Mouse (Mus musculus): ENCODE measurements around the gene Fam53b. TPM values are rescaled to one million over a fixed set of nuclear protein-coding genes. Genes with fewer than 3 reads are reported as not detected.

Gene Fam53b
- total and polyA plus RNA-seq, 2 experiments from 2014 or later: 5.8 to 15.4 TPM

GRCm38 (mm10) chr7:132754389-132754750, 59.3 kb downstream of the Fam53b start:
- H3K4me3 ChIP-seq (ENCODE audit: low read depth, low read length): no peak overlapping the region
- H3K9ac ChIP-seq: no peak overlapping the region
- ATAC-seq (no peak), DNase-seq (no peak)
- no peak overlapping the region for H3K4me2 ChIP-seq (ENCODE audit: low read depth)
- no peak overlapping the region for H3K27ac ChIP-seq (ENCODE audit: low read depth, low read length)
- WGBS: 61% methylated on average over 3 of the region's 3 CpGs
- H3K27me3 ChIP-seq (ENCODE audit: insufficient read depth, low read length): no peaks in the 10 kb centered on the region
- peaks cover 6% of the 10 kb centered on the region for H3K36me3 ChIP-seq (ENCODE audit: insufficient read depth)
- no peaks in the 10 kb centered on the region for H3K4me1 ChIP-seq (ENCODE audit: insufficient read depth)
- no peaks in the 10 kb centered on the region for H3K9me3 ChIP-seq (ENCODE audit: low read length)
- no peak for TF ChIP-seq CTCF (IDR thresholded peaks at IDR 0.05; ENCODE audit: low read depth)

GRCm38 (mm10) chr7:132753518-132754388, 59.9 kb downstream of the Fam53b start:
- Histone ChIP-seq H3K27ac (ENCODE audit: low read depth, low read length) (no peak overlapping the region), H3K4me2 (ENCODE audit: low read depth) (no peak overlapping the region), H3K36me3 (ENCODE audit: insufficient read depth) (peaks cover 4% of the 10 kb centered on the region), H3K9ac (no peak overlapping the region), H3K27me3 (ENCODE audit: insufficient read depth, low read length) (no peaks in the 10 kb centered on the region), H3K4me1 (ENCODE audit: insufficient read depth) (no peaks in the 10 kb centered on the region), H3K4me3 (ENCODE audit: low read depth, low read length) (no peak overlapping the region), H3K9me3 (ENCODE audit: low read length) (no peaks in the 10 kb centered on the region)
- 53% methylated on average over 4 of the region's 4 CpGs for WGBS
- DNase-seq (no peak), ATAC-seq (peak; percentile 63)
- TF ChIP-seq CTCF (IDR thresholded peaks at IDR 0.05; ENCODE audit: low read depth): no peak

- DNase-seq: no peak
- ATAC-seq: no peak
- no peak overlapping the region for H3K9ac ChIP-seq
- WGBS: 62% methylated on average over 2 of the region's 2 CpGs
- no peak for TF ChIP-seq CTCF (IDR thresholded peaks at IDR 0.05; ENCODE audit: low read depth)
- H3K27ac ChIP-seq (ENCODE audit: low read depth, low read length): no peak overlapping the region
- no peak overlapping the region for H3K4me2 ChIP-seq (ENCODE audit: low read depth)
- 0 out of 2 replicates have a peak, but pooled peaks cover 2% of the 10 kb centered on the region for H3K36me3 ChIP-seq (ENCODE audit: insufficient read depth)
- no peaks in the 10 kb centered on the region for H3K9me3 ChIP-seq (ENCODE audit: low read length)
- no peak overlapping the region for H3K4me3 ChIP-seq (ENCODE audit: low read depth, low read length)
- no peaks in the 10 kb centered on the region for H3K4me1 ChIP-seq (ENCODE audit: insufficient read depth)
- H3K27me3 ChIP-seq (ENCODE audit: insufficient read depth, low read length): no peaks in the 10 kb centered on the region
These were observed 62.0 kb downstream of the Fam53b start for GRCm38 (mm10) chr7:132751716-132752115.

GRCm38 (mm10) chr7:132749504-132749903, 64.2 kb downstream of the Fam53b start:
- no peaks in the 10 kb centered on the region for H3K9me3 ChIP-seq (ENCODE audit: low read length)
- 0 out of 2 replicates have a peak, but pooled peaks cover 2% of the 10 kb centered on the region for H3K36me3 ChIP-seq (ENCODE audit: insufficient read depth)
- no peak overlapping the region for H3K27ac ChIP-seq (ENCODE audit: low read depth, low read length)
- no peaks in the 10 kb centered on the region for H3K4me1 ChIP-seq (ENCODE audit: insufficient read depth)
- H3K4me2 ChIP-seq (ENCODE audit: low read depth): no peak overlapping the region
- DNase-seq (no peak), ATAC-seq (no peak)
- no peaks in the 10 kb centered on the region for H3K27me3 ChIP-seq (ENCODE audit: insufficient read depth, low read length)
- no peak overlapping the region for H3K9ac ChIP-seq
- WGBS: 91% methylated on average over 11 of the region's 11 CpGs
- TF ChIP-seq CTCF (IDR thresholded peaks at IDR 0.05; ENCODE audit: low read depth): no peak
- no peak overlapping the region for H3K4me3 ChIP-seq (ENCODE audit: low read depth, low read length)

GRCm38 (mm10) chr7:132748076-132748769, 65.5 kb downstream of the Fam53b start:
- no peak for ATAC-seq
- 0 out of 2 replicates have a peak, but pooled peaks cover 2% of the 10 kb centered on the region for H3K36me3 ChIP-seq (ENCODE audit: insufficient read depth)
- 82% methylated on average over 3 of the region's 3 CpGs for WGBS
- no peak for DNase-seq
- TF ChIP-seq CTCF (IDR thresholded peaks at IDR 0.05; ENCODE audit: low read depth): no peak
- no peak overlapping the region for H3K27ac ChIP-seq (ENCODE audit: low read depth, low read length)
- H3K9me3 ChIP-seq (ENCODE audit: low read length): no peaks in the 10 kb centered on the region
- no peak overlapping the region for H3K4me3 ChIP-seq (ENCODE audit: low read depth, low read length)
- H3K4me1 ChIP-seq (ENCODE audit: insufficient read depth): no peaks in the 10 kb centered on the region
- no peak overlapping the region for H3K4me2 ChIP-seq (ENCODE audit: low read depth)
- H3K9ac ChIP-seq: no peak overlapping the region
- H3K27me3 ChIP-seq (ENCODE audit: insufficient read depth, low read length): no peaks in the 10 kb centered on the region

GRCm38 (mm10) chr7:132747096-132747495, 66.6 kb downstream of the Fam53b start:
- no peak for TF ChIP-seq CTCF (IDR thresholded peaks at IDR 0.05; ENCODE audit: low read depth)
- no peaks in the 10 kb centered on the region for H3K9me3 ChIP-seq (ENCODE audit: low read length)
- H3K27me3 ChIP-seq (ENCODE audit: insufficient read depth, low read length): no peaks in the 10 kb centered on the region
- H3K27ac ChIP-seq (ENCODE audit: low read depth, low read length): no peak overlapping the region
- no peak for ATAC-seq
- 0 out of 2 replicates have a peak, but pooled peaks cover 2% of the 10 kb centered on the region for H3K36me3 ChIP-seq (ENCODE audit: insufficient read depth)
- no peak overlapping the region for H3K9ac ChIP-seq
- H3K4me1 ChIP-seq (ENCODE audit: insufficient read depth): no peaks in the 10 kb centered on the region
- no peak overlapping the region for H3K4me2 ChIP-seq (ENCODE audit: low read depth)
- 77% methylated on average over 6 of the region's 6 CpGs for WGBS
- no peak overlapping the region for H3K4me3 ChIP-seq (ENCODE audit: low read depth, low read length)
- no peak for DNase-seq

- Histone ChIP-seq H3K9ac (no peak overlapping the region), H3K9me3 (ENCODE audit: low read length) (no peaks in the 10 kb centered on the region), H3K4me2 (ENCODE audit: low read depth) (no peak overlapping the region), H3K4me1 (ENCODE audit: insufficient read depth) (no peaks in the 10 kb centered on the region), H3K27ac (ENCODE audit: low read depth, low read length) (no peak overlapping the region; the same call in 1 of the 2 replicates), H3K27me3 (ENCODE audit: insufficient read depth, low read length) (no peaks in the 10 kb centered on the region), H3K4me3 (ENCODE audit: low read depth, low read length) (no peak overlapping the region), H3K36me3 (ENCODE audit: insufficient read depth) (no peaks in the 10 kb centered on the region)
- WGBS: 68% methylated on average over 5 of the region's 5 CpGs
- ATAC-seq: peak; percentile 45; the same call in 1 of the 2 replicates
- DNase-seq: peak; percentile 43
- TF ChIP-seq CTCF (IDR thresholded peaks at IDR 0.05; ENCODE audit: low read depth): no peak
These were observed 70.8 kb downstream of the Fam53b start for GRCm38 (mm10) chr7:132742912-132743311.

Data from forebrain, postnatal 0 days (tissue).